Mouse (Mus musculus): ENCODE results near the gene Col5a3.
"Not testable (repeated sequence)": the region's sequence is repeated elsewhere in the genome, so short reads cannot be mapped to it uniquely, and the experiment has no call there.

- TF ChIP-seq ZNF384 (IDR thresholded peaks at IDR 0.05; ENCODE audit: low read depth, low read length); HCFC1 (IDR thresholded peaks at IDR 0.05; ENCODE audit: borderline replicate concordance, insufficient read depth, low read length); CHD2 (IDR thresholded peaks at IDR 0.05; ENCODE audit: low read depth, low read length): not testable (repeated sequence)
Observed at GRCm38 (mm10) chr9:20835431-20835954, 20.6 kb upstream of the Col5a3 start.

Data from ES-E14 (cell line).